Mouse (Mus musculus) right cerebral cortex, postnatal 4 days (tissue): ENCODE results near the gene Smim24.

ENCODE experiments used
- DNase-seq: peaks from one replicate; pipeline ENCODE4 v3.0.0-alpha.2; 2022

Gene Smim24

GRCm38 (mm10) chr10:81365672-81366476 is 27.0 kb upstream of the Smim24 start, which contains the start of gene 4930404N11Rik:
Gene 4930404N11Rik (minus strand): TSS chr10:81365816.
- no peak for DNase-seq

- DNase-seq, result no peak
Measured at GRCm38 (mm10) chr10:81366477-81367206, 26.2 kb upstream of the Smim24 start.

GRCm38 (mm10) chr10:81367207-81367495 is 25.7 kb upstream of the Smim24 start:
- no peak for DNase-seq

- DNase-seq, result no peak
Measured at GRCm38 (mm10) chr10:81375322-81375721, 17.5 kb upstream of the Smim24 start.

- no peak for DNase-seq
Measured at GRCm38 (mm10) chr10:81376561-81377361, 16.1 kb upstream of the Smim24 start.

GRCm38 (mm10) chr10:81377362-81377664 is 15.5 kb upstream of the Smim24 start:
- no peak for DNase-seq

GRCm38 (mm10) chr10:81377793-81378552 is 14.9 kb upstream of the Smim24 start, which contains the start of gene Fzr1:
Gene Fzr1 (minus strand): TSS chr10:81378516.
- no peak for DNase-seq

- peak; percentile 100 for DNase-seq
Measured at GRCm38 (mm10) chr10:81378553-81379182, 14.2 kb upstream of the Smim24 start.

GRCm38 (mm10) chr10:81379183-81379553 is 13.7 kb upstream of the Smim24 start:
- no peak for DNase-seq

GRCm38 (mm10) chr10:81379809-81380378 is 13.0 kb upstream of the Smim24 start:
- no peak for DNase-seq

GRCm38 (mm10) chr10:81382039-81382438 is 10.8 kb upstream of the Smim24 start:
- no peak for DNase-seq

- DNase-seq, result peak; percentile 99
Measured at GRCm38 (mm10) chr10:81383802-81384604, 8.8 kb upstream of the Smim24 start, which contains the start of the genes Dohh and Gm48551. Gene Dohh (plus strand): TSS chr10:81384428. Gene Gm48551 (plus strand): TSS chr10:81384466.

- DNase-seq, result no peak
Measured at GRCm38 (mm10) chr10:81384605-81384982, 8.3 kb upstream of the Smim24 start.

GRCm38 (mm10) chr10:81385603-81386306 is 7.1 kb upstream of the Smim24 start:
- no peak for DNase-seq

- DNase-seq, result no peak
Measured at GRCm38 (mm10) chr10:81387716-81388115, 5.1 kb upstream of the Smim24 start.

GRCm38 (mm10) chr10:81388505-81389055 is 4.3 kb upstream of the Smim24 start, which contains the start of gene Gm48552:
Gene Gm48552 (plus strand): TSS chr10:81389005.
- DNase-seq, result no peak

- DNase-seq, result no peak
Measured at GRCm38 (mm10) chr10:81389373-81389772, 3.5 kb upstream of the Smim24 start.

GRCm38 (mm10) chr10:81389801-81390677 is 2.8 kb upstream of the Smim24 start:
- peak; percentile 84 for DNase-seq

- no peak for DNase-seq
Measured at GRCm38 (mm10) chr10:81390678-81390965, 2.2 kb upstream of the Smim24 start.
